16 mouse cellular contexts compared by ENCODE assay signal in genomic region chr10:120472606-120473005, GRCm38 (mm10). TPM values are rescaled to one million over a fixed set of nuclear protein-coding genes. Genes with fewer than 3 reads are reported as not detected.
DNase-seq lines count a peak whose midpoint lies in the region; ATAC-seq and TF ChIP-seq lines count a peak whose summit lies in the region.
"Had no signal": no experiment of that assay in that cellular context is flagged by ENCODE, and none has a peak within 500 bp of the region (broad histone marks: within the 10 kb centered on the region; RNA-seq: fewer than 3 reads in every experiment).

No protein-coding gene starts in this region.

- no peak for TF ChIP-seq CTCF in hindbrain, postnatal 0 days (IDR thresholded peaks at IDR 0.05; ENCODE audit: low read depth)

- no peak for ATAC-seq in hindbrain, postnatal 0 days
- no peak for ATAC-seq in midbrain, embryonic 14.5 days (ENCODE audit: low FRiP score, low TSS enrichment)
- ATAC-seq in midbrain, embryonic 16.5 days: no peak
- ATAC-seq in embryonic facial prominence, embryonic 13.5 days (ENCODE audit: insufficient number of reproducible peaks, insufficient read depth, low FRiP score, low TSS enrichment, low read depth): no peak
- ATAC-seq: CD4-positive, CD25-positive, alpha-beta regulatory T cell, adult 4 months had no signal

- H3K4me2 ChIP-seq in hindbrain, postnatal 0 days (ENCODE audit: low read depth, low read length): no peak overlapping the region
- no peak overlapping the region for H3K4me2 ChIP-seq in midbrain, embryonic 14.5 days (ENCODE audit: low read length)
- H3K4me2 ChIP-seq in midbrain, embryonic 16.5 days (ENCODE audit: low read length): no peak overlapping the region
- H3K4me2 ChIP-seq in embryonic facial prominence, embryonic 13.5 days: peak overlapping the region; percentile 81
- peak overlapping the region; percentile 98 for H3K4me2 ChIP-seq in myocyte (ENCODE audit: low read depth)

- H3K9ac ChIP-seq in hindbrain, postnatal 0 days (replicated peaks; ENCODE audit: low read length): no peak overlapping the region
- no peak overlapping the region for H3K9ac ChIP-seq in midbrain, embryonic 14.5 days (replicated peaks; ENCODE audit: low read length)
- no peak overlapping the region for H3K9ac ChIP-seq in midbrain, embryonic 16.5 days (ENCODE audit: low read depth, low read length)
- H3K9ac ChIP-seq in embryonic facial prominence, embryonic 13.5 days: no peak overlapping the region

- no peaks in the 10 kb centered on the region for H3K27me3 ChIP-seq in hindbrain, embryonic 10.5 days (ENCODE audit: insufficient read depth, poor library complexity, severe bottlenecking)
- no peaks in the 10 kb centered on the region; the same call in 1 of the 2 replicates for H3K27me3 ChIP-seq in hindbrain, postnatal 0 days (ENCODE audit: insufficient read depth, low read length)
- peaks cover 11% of the 10 kb centered on the region; the same call in 1 of the 2 replicates for H3K27me3 ChIP-seq in midbrain, embryonic 14.5 days (ENCODE audit: control insufficient read depth, insufficient read depth, low read length)
- peaks cover 5% of the 10 kb centered on the region for H3K27me3 ChIP-seq in midbrain, embryonic 16.5 days (ENCODE audit: control insufficient read depth, insufficient read depth, low read depth, low read length)
- no peaks in the 10 kb centered on the region for H3K27me3 ChIP-seq in embryonic facial prominence, embryonic 13.5 days
- H3K27me3 ChIP-seq in myocyte (ENCODE audit: control insufficient read depth, insufficient read depth, insufficient read length): no peaks in the 10 kb centered on the region

- H3ac ChIP-seq in myocyte (ENCODE audit: control insufficient read depth, insufficient read length): no peak overlapping the region

- H3K27ac ChIP-seq in hindbrain, embryonic 10.5 days: no peak overlapping the region
- no peak overlapping the region for H3K27ac ChIP-seq in hindbrain, postnatal 0 days
- no peak overlapping the region for H3K27ac ChIP-seq in midbrain, embryonic 14.5 days (replicated peaks; ENCODE audit: low read depth, low read length)
- no peak overlapping the region for H3K27ac ChIP-seq in midbrain, embryonic 16.5 days (ENCODE audit: low read length)
- H3K27ac ChIP-seq in embryonic facial prominence, embryonic 13.5 days: no peak overlapping the region
- H3K27ac ChIP-seq: heart, adult 2 months had no signal

- 69% methylated on average over 2 of the region's 2 CpGs for WGBS in hindbrain, embryonic 10.5 days
- WGBS in hindbrain, postnatal 0 days: 59% methylated on average over 2 of the region's 2 CpGs
- WGBS in midbrain, embryonic 14.5 days: 70% methylated on average over 2 of the region's 2 CpGs
- WGBS in midbrain, embryonic 16.5 days: 70% methylated on average over 2 of the region's 2 CpGs
- WGBS in embryonic facial prominence, embryonic 13.5 days: 73% methylated on average over 2 of the region's 2 CpGs

- H3K79me2 ChIP-seq in myocyte (ENCODE audit: control insufficient read depth, insufficient read depth): peaks cover 60% of the 10 kb centered on the region

- no peak for TF ChIP-seq POLR2A in myocyte (IDR thresholded peaks at IDR 0.05; ENCODE audit: insufficient read length, low read depth)

- peaks cover 37% of the 10 kb centered on the region for H3K4me1 ChIP-seq in hindbrain, embryonic 10.5 days (replicated peaks)
- peaks cover 3% of the 10 kb centered on the region for H3K4me1 ChIP-seq in hindbrain, postnatal 0 days (ENCODE audit: insufficient read depth, low read length)
- H3K4me1 ChIP-seq in midbrain, embryonic 14.5 days (ENCODE audit: control insufficient read depth, insufficient read depth, low read length): peaks cover 24% of the 10 kb centered on the region
- peaks cover 35% of the 10 kb centered on the region for H3K4me1 ChIP-seq in midbrain, embryonic 16.5 days (ENCODE audit: control insufficient read depth, insufficient read depth, low read length)
- H3K4me1 ChIP-seq in embryonic facial prominence, embryonic 13.5 days: peaks cover 14% of the 10 kb centered on the region; the same call in 1 of the 2 replicates

- H3K9me3 ChIP-seq in hindbrain, embryonic 10.5 days: no peaks in the 10 kb centered on the region
- no peaks in the 10 kb centered on the region for H3K9me3 ChIP-seq in hindbrain, postnatal 0 days (ENCODE audit: low read length)
- no peaks in the 10 kb centered on the region for H3K9me3 ChIP-seq in midbrain, embryonic 14.5 days (ENCODE audit: control insufficient read depth, low read length)
- H3K9me3 ChIP-seq in midbrain, embryonic 16.5 days (replicated peaks; ENCODE audit: control insufficient read depth, low read length, poor library complexity, severe bottlenecking): no peaks in the 10 kb centered on the region
- H3K9me3 ChIP-seq in embryonic facial prominence, embryonic 13.5 days: no peaks in the 10 kb centered on the region

- peak overlapping the region; percentile 90; the same call in 1 of the 2 replicates for H3K4me3 ChIP-seq in hindbrain, embryonic 10.5 days
- H3K4me3 ChIP-seq in hindbrain, postnatal 0 days (ENCODE audit: low read length): no peak overlapping the region
- H3K4me3 ChIP-seq in midbrain, embryonic 14.5 days (replicated peaks; ENCODE audit: low read depth, low read length): no peak overlapping the region
- H3K4me3 ChIP-seq in midbrain, embryonic 16.5 days (ENCODE audit: low read depth, low read length): no peak overlapping the region
- peak overlapping the region; percentile 91; the same call in 1 of the 2 replicates for H3K4me3 ChIP-seq in embryonic facial prominence, embryonic 13.5 days
- H3K4me3 ChIP-seq in myocyte: peak overlapping the region; percentile 82
- H3K4me3 ChIP-seq: heart, adult 2 months had no signal

- H3K36me3 ChIP-seq in hindbrain, embryonic 10.5 days: peaks cover 39% of the 10 kb centered on the region
- no peaks in the 10 kb centered on the region for H3K36me3 ChIP-seq in hindbrain, postnatal 0 days (ENCODE audit: insufficient read depth, low read length)
- H3K36me3 ChIP-seq in midbrain, embryonic 14.5 days (ENCODE audit: control insufficient read depth, insufficient read depth, low read length): no peaks in the 10 kb centered on the region
- no peaks in the 10 kb centered on the region for H3K36me3 ChIP-seq in midbrain, embryonic 16.5 days (ENCODE audit: control insufficient read depth, insufficient read depth, low read length)
- peaks cover 27% of the 10 kb centered on the region for H3K36me3 ChIP-seq in embryonic facial prominence, embryonic 13.5 days
- H3K36me3 ChIP-seq in myocyte (ENCODE audit: control insufficient read depth, insufficient read depth): no peaks in the 10 kb centered on the region

- DNase-seq in hindbrain, embryonic 10.5 days (ENCODE audit: low spot score): no peak
- no peak for DNase-seq in hindbrain, postnatal 0 days (ENCODE audit: low spot score)
- peak; percentile 26 for DNase-seq in midbrain, embryonic 14.5 days
- no peak for DNase-seq in spleen, postnatal 10 days (ENCODE audit: low spot score in 2 of 2)
- no peak for DNase-seq in lung, postnatal 14 days
- DNase-seq: cerebellum, adult 9-11 months; heart, adult 2 months; heart, postnatal 36 days; kidney, adult 2 months; layer of hippocampus, adult 9-11 months; lung, postnatal 4 days; thymus, postnatal 4 days had no signal

TF ChIP-seq in myocyte, 11 proteins besides CTCF, POLR2A, EP300 and RAD21:
- TF ChIP-seq SRF (IDR thresholded peaks at IDR 0.05; ENCODE audit: control insufficient read depth, insufficient read length, low read depth) (no peak), POLR2AphosphoS2 (IDR thresholded peaks at IDR 0.05; ENCODE audit: insufficient read length, low read depth) (no peak), TCF12 (IDR thresholded peaks at IDR 0.05; ENCODE audit: insufficient read depth, poor library complexity, severe bottlenecking) (no peak), E2F4 (IDR thresholded peaks at IDR 0.05; ENCODE audit: insufficient read depth) (no peak), TCF3 (IDR thresholded peaks at IDR 0.05; ENCODE audit: insufficient read length, low read depth) (no peak), REST (IDR thresholded peaks at IDR 0.05; ENCODE audit: insufficient read depth, insufficient read length) (no peak), MYOG (IDR thresholded peaks at IDR 0.05; ENCODE audit: control insufficient read depth in 1 of 3, insufficient read depth in 1 of 3, insufficient read length in 2 of 3, low read depth in 2 of 3) (no peak), USF1 (IDR thresholded peaks at IDR 0.05; ENCODE audit: low read depth) (no peak), MAX (IDR thresholded peaks at IDR 0.05; ENCODE audit: low read depth) (no peak), CEBPB (IDR thresholded peaks at IDR 0.05; ENCODE audit: insufficient read depth, poor library complexity, severe bottlenecking) (no peak), MYOD1 (IDR thresholded peaks at IDR 0.05; ENCODE audit: control insufficient read depth in 1 of 3, insufficient read length in 2 of 3, low read depth in 2 of 3) (no peak)

RNA-seq across cellular contexts. Expression of gene Hmga2, which starts 3.7 kb away (rescaled TPM):
- polyA plus RNA-seq in hindbrain, embryonic 10.5 days (2016; fragmentation: Nextera tagmentation; extraction: Ambion mirVana): 30.6 and 49.7 TPM in 2 replicates
- total RNA-seq in hindbrain, postnatal 0 days (2014; rRNA removed): 1.2 and 1.5 TPM in 2 replicates
- polyA plus RNA-seq in hindbrain, postnatal 0 days (2015; fragmentation: Nextera tagmentation; extraction: Ambion mirVana): 0.98 and 1.5 TPM in 2 replicates
- 2.4 and 2.6 TPM in 2 replicates for polyA plus RNA-seq in midbrain, embryonic 14.5 days (2014; fragmentation: Nextera tagmentation; extraction: Ambion mirVana)
- 0.45 and 0.76 TPM in 2 replicates for polyA plus RNA-seq in midbrain, embryonic 16.5 days (2015; fragmentation: Nextera tagmentation; extraction: Ambion mirVana)
- 59.2 and 64.9 TPM in 2 replicates for polyA plus RNA-seq in embryonic facial prominence, embryonic 13.5 days (2015; fragmentation: Nextera tagmentation; extraction: Ambion mirVana)
- 4.3 TPM for polyA plus RNA-seq in myocyte (2012; fragmentation: generic; extraction: Trizol)
- total RNA-seq: heart, adult 2 months; heart, postnatal 36 days had no signal
- polyA plus RNA-seq: heart, adult 2 months had no signal

Comparison
In these comparisons a context has a peak if more than half of its experiments do, and no peak if none do; other contexts are left out.
1. H3K4me3 ChIP-seq: peak in hindbrain, embryonic 10.5 days (single experiment), embryonic facial prominence, embryonic 13.5 days (single experiment) and myocyte (single experiment); none in hindbrain, postnatal 0 days (single experiment), midbrain, embryonic 14.5 days (single experiment) and midbrain, embryonic 16.5 days (single experiment).
2. H3K4me2 ChIP-seq: peak in embryonic facial prominence, embryonic 13.5 days (single experiment) and myocyte (single experiment); none in hindbrain, postnatal 0 days (single experiment), midbrain, embryonic 14.5 days (single experiment) and midbrain, embryonic 16.5 days (single experiment).